Mouse (Mus musculus) embryo, embryonic 11.5 days (tissue): ENCODE results near the gene Kif5c.
A peak's percentile ranks its signal among the peaks of the same experiment; 100 is the strongest.

Source experiments
- DNase-seq: peaks from one replicate; pipeline ENCODE4 v3.0.0-alpha.2; 2012; ENCODE audit warnings: low read depth, low spot score

The Kif5c gene

DNA sequence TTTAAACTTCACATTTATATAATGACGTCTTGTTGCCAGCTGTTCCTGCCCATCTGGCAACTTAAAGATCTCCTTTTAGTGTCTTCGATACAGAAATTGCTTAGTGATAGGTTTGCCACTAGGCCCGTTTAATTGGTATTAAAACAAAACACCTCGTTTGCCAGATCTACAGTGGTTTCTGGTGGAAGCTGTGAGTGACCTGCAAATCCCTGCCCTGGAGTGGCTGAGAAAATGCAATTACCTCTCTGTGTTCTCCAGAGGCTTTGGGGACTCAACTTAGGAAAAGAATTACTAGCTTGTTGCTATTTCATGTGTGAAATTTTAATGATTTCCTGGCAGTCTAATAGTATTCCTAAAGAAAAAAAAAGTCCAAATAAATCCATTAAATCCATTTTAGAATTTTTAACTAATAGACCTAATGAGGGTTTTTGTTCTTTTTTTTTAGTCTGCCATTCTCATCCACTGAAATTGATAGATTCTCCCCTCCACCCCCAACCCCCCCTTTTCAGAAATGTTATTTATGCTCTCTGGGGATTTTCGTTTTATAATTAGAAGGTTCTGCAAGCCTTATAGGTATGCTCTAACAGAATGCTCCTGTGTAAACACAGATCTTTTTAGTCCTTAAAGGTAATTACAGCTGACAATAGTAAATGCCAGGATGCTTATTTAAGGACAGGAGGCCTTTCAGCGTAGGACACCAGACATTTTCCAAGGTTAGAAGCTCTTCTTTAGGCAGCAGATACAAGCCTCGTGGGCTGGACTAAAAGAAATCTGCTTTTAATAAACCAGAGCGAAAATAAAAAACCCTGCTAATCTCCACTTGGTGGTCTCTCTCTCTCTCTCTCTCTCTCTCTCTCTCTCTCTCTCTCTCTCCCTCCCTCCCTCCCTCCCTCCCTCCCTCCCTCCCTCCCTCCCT is 100.1 kb downstream of the Kif5c start:
- no peak for DNase-seq

DNA sequence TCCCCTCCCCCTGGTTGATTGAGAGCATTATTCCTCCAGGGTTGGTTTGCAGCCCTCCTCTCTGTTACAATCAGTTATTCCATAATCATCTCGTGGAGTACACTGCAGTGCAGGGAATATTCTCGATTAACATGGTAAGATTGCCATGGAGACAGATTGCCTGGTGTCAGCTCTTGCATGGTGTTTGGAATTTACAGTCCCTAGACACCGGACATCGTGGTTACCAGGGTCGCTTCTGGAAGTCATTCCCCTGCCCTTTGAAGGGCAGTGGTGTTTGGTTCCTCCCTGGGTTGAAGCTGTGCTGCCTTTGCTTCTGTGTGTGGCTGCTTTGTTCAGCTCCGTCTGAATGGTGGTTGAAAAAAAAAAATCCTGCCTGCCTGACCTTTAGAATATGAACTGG is 100.8 kb downstream of the Kif5c start:
- DNase-seq = peak; percentile 49

DNA sequence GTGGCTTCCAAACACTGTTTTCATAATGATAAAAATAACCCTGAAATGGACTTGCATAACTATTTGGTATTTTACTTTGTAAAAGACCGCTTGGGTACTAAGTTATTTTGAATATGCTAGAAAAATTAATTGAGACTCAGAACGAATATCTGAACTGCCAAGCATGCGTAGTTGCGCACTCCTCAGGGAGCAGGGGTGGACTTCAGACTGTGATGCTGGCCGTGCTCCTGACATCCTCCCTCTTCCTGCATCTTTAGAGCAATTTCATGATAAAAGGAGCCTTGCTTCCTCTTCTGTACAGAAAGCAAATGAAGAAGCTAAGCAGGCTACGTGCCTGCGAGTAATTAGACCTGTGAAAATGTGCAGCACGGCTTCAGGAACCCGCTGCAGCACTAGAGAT is 101.2 kb downstream of the Kif5c start:
- DNase-seq = no peak

DNA sequence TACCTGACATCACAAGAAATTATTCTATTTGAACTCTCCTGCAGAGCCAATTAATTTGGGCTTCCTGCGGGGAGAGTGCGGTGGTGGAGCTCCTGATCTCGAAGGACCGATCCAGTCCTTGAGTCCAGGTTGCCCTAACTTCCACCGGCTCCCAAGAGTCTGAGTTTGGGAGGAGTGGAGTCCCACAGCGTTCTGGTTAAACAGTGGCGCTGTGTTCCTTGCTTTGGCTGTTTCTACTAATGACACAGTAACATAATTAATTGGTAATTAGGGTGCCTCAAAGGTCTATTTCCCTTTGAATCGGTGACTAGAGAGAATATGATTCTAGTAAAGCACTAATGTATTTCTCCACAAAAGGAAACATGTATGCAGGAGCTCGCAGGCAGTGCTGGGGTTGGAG is 103.2 kb downstream of the Kif5c start:
- DNase-seq = no peak

DNA sequence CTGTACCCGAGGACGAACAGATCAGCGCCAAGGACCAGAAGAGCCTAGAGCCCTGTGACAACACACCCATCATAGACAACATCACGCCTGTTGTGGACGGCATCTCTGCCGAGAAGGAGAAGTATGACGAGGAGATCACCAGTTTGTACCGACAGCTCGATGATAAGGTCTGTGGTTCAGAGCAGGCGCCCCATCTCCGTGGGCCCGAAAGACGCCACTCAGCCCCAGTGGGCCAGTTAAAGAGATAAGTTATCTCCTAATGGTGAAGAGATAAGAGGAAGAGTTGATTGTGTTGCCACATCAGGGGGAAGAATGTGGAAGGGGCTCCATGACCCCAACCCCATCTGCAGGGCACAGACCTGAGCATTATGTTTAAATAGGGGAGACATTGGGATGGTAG is 103.9 kb downstream of the Kif5c start:
- DNase-seq = no peak

DNA sequence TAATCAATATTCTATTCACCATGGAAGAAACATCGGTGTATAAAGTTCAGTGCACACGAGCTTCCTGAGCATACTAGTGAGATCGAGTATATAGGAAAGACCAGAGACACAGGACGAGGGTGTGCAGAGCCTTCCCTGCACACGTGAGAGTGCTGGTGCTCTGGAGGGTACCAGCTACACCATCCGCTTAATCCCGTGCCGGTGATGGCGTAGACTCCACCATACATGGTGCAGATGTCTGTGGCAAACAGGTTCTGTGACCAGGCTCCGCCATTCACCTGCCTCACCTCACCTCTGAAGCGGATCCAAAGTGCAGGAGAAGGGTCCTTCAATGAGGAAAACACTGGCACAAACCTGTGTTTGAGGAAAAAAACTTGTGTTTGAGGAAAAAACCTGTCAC is 107.6 kb downstream of the Kif5c start:
- DNase-seq = no peak

DNA sequence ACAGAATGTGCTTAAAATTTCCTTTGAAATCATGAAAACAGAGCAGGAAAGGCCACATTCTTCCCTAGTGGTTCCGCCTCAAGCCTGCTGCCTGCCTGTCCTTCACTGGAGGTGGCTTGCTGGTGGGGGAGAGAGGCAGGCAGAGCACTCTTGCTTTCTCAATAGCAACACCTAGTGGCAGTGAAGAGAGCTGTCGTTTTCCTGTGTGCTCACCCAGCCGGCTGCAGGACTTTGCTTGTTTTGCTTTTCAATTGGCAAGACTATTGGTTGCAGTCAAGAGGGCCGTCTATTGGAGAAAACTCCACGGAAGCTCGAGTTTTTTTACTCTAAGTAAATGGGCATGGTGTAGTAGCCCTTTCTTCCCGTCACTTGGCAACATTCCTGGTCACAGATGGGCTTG is 108.1 kb downstream of the Kif5c start:
- DNase-seq = no peak

DNA sequence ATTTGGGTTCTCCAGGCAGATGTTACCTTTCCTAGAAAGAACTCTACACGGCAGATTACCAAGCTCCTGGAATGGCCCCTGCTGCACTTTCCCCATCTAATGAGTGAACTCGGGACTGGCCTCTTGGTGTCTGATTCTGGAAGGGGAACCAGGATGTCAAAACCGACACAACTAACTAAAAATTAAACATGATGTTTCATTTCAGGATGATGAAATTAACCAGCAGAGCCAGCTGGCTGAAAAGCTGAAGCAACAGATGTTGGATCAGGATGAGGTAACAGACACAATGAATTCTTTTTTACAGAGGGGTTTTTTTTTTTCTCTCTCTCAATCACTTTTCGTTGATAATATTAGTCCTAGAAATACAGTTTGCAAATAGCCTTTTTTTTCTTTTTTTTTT is 108.6 kb downstream of the Kif5c start:
- DNase-seq = no peak

DNA sequence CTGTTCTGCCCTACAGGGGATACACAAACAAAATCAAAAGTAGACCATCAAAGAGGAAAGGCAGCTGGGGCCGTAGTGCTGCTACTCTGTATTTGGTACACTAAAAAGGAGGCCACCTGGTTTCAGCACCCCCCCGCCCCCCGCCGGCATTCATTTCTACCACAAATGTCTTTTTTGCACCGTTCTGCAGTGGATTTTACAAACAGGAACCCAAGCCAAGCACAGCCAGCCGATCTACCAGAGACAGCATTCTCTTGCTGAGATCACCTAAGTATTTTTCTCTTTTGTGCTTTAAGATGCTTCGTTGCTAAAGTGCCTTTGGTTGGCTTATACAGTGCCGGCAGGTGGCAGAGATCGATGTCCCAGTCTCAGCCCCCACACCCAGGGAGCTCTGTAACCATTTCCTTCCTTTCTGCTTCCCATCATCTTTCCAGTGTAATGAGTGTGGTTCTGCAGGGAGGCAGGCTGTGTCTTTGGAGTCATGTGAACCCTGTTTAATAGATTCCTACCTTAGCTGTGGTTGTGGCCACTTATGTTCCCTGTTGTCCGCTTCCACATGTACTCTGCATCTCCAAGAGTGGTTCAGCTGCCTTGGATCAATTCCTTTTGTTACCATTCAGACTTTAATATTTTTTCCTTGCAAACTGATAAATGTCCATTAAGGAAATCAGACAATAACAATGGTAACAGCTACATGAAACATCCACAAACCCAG is 110.0 kb downstream of the Kif5c start:
- no peak for DNase-seq

DNA sequence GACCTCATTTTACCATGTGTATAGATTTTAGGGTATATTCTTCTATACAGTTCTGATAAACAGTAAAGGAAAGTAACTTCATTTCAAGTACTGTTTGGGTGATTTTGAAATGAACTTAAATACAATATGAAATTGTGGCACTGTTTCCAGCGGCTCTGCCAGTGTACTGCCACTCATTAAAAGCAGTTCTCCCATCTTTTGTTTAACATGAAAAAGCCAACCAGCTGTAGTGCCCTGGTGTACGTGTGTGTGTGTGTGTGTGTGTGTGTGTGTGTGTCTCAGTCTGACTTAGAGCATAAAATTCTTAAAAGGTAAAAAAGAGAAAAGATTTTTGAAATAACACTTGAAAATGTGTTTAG is 110.5 kb downstream of the Kif5c start:
- no peak for DNase-seq

DNA sequence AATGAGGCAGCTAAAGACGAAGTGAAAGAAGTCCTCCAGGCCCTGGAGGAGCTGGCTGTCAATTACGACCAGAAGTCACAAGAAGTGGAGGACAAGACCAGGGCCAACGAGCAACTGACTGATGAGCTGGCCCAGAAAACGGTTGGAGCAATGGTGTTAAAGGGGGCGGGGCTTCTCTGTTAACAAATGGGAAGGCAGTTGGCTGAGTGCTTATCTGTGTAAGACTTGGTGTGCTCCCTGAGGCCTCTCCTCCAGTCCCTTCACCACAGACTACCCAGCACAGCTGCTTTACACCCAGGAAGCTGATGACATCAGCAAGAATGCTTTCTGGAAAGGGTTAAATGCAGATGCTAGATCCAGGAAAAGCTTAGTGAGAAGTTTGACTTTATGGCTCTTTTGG is 111.1 kb downstream of the Kif5c start:
- no peak for DNase-seq

DNA sequence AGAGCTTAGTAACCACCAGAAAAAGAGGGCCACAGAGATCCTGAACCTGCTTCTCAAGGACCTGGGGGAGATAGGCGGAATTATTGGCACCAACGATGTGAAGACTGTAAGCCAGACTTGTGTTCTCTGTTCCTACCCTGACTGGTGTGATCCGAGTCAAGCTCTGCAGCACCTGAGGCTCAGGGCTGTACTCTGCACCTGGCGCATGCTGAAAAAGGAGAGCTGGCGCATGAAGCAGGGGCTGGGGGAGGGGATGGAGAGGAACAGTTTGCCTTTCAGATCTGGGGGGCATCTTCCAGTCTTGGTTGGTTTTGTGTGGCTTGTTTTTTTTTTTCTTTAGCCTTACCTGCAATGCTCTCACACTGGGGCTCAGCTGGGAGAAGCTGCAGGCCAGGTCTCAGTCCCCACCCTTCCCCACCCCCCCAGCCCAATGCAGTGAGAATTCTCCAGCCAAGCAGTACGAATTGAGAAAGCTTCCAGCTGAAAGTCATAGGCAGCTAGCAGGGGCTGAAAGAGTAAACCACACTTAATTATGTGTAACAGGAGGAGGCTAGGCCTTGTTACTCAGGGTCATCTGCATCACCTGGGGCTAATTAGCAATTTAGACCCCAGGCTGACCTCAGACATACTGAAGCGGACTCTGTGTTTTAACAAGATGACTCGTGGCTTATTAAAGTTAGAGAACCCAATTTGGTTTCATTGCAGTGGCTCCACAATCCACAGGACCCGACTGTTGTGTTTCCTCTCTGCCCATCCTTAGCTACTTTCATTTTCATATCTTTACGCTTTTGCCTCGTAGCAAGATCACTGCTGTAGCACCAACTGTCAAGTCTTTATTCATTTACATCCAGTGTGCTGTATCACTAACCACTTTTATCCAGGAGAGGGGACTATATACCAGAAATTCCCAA is 113.9 kb downstream of the Kif5c start:
- no peak for DNase-seq

DNA sequence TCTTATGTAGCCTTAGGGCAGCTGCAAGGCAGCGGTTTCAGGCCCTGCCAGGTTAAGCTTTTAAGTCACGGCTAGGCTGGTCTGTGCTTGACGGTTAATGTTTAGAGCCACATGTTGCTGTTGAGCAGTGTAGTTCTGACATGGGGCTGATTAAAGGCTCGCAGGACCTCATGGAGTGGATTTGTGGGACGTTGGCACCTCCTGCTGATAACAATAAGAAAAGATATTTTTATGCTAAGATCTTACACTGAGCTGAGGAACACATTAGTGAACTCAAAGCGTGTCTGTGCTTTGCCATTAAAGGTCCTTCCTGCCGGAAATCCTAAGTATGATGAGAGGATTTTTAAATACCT is 114.5 kb downstream of the Kif5c start:
- DNase-seq = no peak

DNA sequence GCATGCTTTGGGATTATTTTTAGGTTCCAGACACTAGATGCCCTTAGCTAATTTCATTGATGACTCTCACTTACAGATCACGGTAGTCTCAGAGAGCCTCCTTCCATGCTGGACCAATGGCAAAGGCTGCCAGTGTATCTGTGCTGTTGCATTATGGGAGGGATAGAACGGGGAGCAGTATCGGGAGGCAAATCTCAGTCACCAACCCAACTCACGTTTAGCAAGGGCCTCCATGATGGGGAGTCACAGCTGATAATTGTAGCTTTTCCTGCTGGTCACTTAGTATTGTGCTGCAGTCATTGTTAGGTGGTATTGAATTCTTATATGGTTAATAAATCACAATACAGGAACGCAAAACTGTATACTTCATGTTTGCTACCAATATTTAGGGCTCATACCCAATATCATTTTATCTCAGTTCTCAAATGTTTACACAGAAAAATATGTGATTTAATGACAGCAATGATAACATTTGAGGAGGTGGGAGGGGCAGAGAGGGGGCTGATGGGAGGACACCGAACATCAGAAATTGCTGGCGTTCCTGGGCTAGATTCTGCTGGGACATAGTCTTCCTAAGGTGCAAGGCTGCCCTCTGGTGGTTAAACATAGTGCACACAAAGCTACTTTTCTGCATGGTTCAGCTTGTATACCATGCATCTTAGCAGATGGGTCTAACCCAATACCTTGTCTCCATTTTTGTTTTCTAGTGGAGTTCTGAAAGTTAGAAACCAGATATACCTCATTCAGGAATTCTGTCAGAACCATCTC is 115.1 kb downstream of the Kif5c start:
- peak; percentile 75 for DNase-seq

DNA sequence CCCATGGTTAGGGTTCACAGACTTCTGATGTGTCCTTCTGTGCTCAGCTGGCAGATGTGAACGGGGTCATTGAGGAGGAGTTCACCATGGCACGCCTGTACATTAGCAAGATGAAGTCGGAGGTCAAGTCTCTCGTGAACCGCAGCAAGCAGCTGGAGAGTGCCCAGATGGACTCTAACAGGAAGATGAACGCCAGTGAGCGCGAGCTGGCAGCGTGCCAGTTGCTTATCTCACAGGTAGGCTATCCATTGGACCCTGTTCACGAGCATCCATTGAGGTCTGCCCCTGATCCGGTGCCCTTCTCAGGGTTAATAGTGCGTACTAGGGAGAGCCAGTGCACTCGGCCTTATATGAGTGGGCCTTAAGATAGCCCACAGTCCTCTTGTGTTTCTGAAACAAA is 116.3 kb downstream of the Kif5c start:
- no peak for DNase-seq

DNA sequence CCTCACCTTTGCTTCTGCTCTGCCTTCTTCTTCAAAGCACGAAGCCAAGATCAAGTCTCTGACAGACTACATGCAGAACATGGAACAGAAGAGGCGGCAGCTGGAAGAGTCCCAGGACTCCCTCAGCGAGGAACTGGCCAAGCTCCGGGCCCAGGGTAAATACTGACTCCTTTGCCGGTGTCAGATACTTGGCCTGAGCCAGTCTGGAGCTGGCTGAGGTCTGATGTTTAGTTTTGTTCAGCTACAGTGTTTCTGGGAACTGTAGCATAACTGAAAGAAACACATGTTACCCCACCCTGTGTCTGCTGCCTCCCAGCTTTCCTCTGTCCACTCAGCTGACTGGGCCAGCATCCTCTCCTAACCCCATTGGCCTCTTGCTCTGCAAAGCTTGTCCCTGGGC is 119.9 kb downstream of the Kif5c start:
- DNase-seq = no peak

DNA sequence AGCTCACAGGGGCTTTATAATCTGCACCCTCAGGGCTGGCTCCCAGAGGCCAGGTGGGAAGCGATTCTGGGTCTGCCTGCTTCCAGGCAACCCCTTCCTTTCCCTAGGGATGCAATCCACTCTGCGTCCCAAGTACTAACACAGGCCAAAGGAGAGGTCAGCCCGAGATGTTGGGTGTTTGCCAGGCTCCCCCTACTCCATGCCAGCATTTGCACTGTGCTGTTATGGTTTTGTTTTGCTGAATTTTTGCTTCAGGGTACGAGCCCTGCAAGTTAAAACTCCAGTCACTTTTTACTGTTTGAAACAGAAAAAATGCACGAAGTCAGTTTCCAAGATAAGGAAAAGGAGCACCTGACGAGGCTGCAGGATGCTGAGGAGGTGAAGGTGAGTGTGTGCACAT is 121.9 kb downstream of the Kif5c start:
- DNase-seq = no peak

DNA sequence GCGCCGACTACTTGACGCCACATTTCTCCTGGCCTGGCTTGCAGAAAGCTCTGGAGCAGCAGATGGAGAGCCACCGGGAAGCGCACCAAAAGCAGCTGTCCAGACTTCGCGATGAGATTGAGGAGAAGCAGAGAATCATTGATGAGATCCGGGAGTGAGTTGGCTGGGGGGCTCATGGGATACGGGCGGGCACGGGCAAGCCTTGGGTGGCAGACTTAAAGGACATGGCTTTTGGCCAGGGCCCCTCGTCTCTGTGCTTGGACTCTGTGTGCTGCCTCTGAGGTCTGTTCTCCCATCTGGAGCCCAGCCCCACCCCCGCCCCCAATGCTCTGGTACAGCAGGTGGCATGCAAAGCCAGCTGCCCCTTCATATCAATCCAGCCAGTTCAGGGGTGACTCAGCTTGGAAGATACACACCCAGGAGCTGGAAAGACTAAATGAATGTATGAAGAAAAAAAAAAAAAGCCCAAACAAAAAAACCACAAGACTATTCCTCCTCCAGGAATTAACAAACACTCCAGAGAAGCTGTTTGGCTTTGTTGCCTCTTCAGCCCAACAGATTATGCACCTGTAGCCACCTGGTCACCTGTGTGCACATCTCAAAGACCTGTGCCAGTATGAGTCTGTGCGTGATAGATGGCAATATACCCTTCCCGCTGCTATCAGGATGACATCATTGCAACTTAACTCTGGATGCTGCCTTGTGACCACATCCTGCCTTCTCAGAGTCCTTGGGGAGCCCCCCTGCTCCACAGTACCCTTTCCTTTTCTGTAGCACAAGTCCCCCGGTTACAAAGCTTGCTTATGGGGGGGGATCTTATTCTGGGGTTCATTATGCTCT is 123.0 kb downstream of the Kif5c start:
- no peak for DNase-seq

DNA sequence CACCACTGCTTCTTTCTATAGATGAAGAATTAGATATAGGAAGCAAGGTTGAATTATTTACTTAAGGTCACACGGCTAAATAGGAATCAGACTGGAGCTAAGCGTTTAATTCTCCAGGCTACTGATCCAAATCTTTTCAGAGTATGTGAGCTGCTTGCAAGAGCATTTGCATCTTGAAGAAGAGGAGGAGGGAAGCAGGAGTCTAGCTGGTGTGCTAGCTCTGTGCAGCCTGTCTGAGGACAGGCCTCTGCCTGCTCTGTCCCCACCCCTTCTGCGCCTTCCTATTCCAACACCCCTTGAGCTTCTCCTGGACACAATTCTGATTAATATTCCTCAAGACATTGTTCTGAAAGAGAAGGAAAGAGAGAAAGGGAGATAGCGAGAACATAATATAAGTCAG is 123.8 kb downstream of the Kif5c start:
- no peak for DNase-seq

DNA sequence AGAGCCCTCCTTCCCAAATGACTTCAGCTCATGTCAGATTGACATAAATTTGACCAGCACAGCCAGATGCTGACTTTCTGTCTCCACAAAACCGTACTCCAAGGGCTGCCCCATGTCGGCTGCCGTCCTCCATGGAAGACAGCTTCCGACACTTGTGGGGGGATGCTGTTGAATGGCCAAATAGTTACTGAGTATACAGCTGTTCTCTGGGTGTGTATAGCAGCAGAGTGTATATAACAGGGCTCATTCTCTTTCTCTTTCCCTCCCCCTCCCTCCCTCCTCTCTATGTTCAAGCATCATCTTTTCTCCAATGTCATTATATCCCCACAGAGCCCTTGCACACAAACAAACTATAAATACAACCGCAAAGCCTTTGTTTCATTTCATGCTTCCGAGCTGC is 124.7 kb downstream of the Kif5c start:
- DNase-seq = no peak
